Mouse (Mus musculus): ENCODE measurements at regions not wholly inside any gene's neighbourhood (a gene's known extent, or its start where the extent isn't known, plus 50 kb on each side); places are given as distances from the start of the nearest gene placed in this dataset.
A peak's percentile ranks its signal among the peaks of the same experiment; 100 is the strongest.

GRCm38 (mm10) chr3:117520461-117520860 is 54.2 kb upstream of the Plppr5 start:
- no peak for DNase-seq (ENCODE audit: low spot score in 2 of 2)
- intact Hi-C loops (cut with DNase I): no loop called here

GRCm38 (mm10) chr3:117508090-117508489 is 66.5 kb upstream of the Plppr5 start:
- no peak for DNase-seq (ENCODE audit: low spot score in 2 of 2)
- intact Hi-C loops (cut with DNase I): no loop called here

GRCm38 (mm10) chr3:117506151-117506723 is 68.4 kb upstream of the Plppr5 start:
- no peak for DNase-seq (ENCODE audit: low spot score in 2 of 2)
- intact Hi-C loops (cut with DNase I): no loop called here

- intact Hi-C loops (cut with DNase I): no loop called here
- DNase-seq (ENCODE audit: low spot score in 2 of 2): no peak
Observed at GRCm38 (mm10) chr3:117501107-117501506, 73.5 kb upstream of the Plppr5 start.

GRCm38 (mm10) chr3:117498138-117498897 is 76.3 kb upstream of the Plppr5 start:
- intact Hi-C loops (cut with DNase I): no loop called here
- DNase-seq (ENCODE audit: low spot score in 2 of 2): no peak

- DNase-seq (ENCODE audit: low spot score in 2 of 2): peak in 1 of 2 experiments; percentile 32
- intact Hi-C loops (cut with DNase I): no loop called here
Observed at GRCm38 (mm10) chr3:117494118-117494517, 80.5 kb upstream of the Plppr5 start.

GRCm38 (mm10) chr3:117487281-117488027 is 87.2 kb upstream of the Plppr5 start:
- intact Hi-C loops (cut with DNase I): no loop called here
- no peak for DNase-seq (ENCODE audit: low spot score in 2 of 2)

- DNase-seq (ENCODE audit: low spot score in 2 of 2): no peak
- intact Hi-C loops (cut with DNase I): no loop called here
Observed at GRCm38 (mm10) chr3:117486351-117486750, 88.3 kb upstream of the Plppr5 start.

GRCm38 (mm10) chr3:117480131-117480530 is 94.5 kb upstream of the Plppr5 start:
- intact Hi-C loops (cut with DNase I): no loop called here

GRCm38 (mm10) chr3:117459507-117459906 is 98.8 kb upstream of the Plppr4 start:
- no peak for DNase-seq (ENCODE audit: low spot score in 2 of 2)
- intact Hi-C loops (cut with DNase I): no loop called here

More at GRCm38 (mm10) chr3:117480131-117480530, 94.5 kb upstream of the Plppr5 start:
- DNase-seq (ENCODE audit: low spot score in 2 of 2): no peak

GRCm38 (mm10) chr3:117450559-117450958 is 89.9 kb upstream of the Plppr4 start:
- intact Hi-C loops (cut with DNase I): no loop called here
- DNase-seq (ENCODE audit: low spot score in 2 of 2): no peak

- no peak for DNase-seq (ENCODE audit: low spot score in 2 of 2)
- intact Hi-C loops (cut with DNase I): no loop called here
Observed at GRCm38 (mm10) chr3:117441887-117442286, 81.2 kb upstream of the Plppr4 start.

GRCm38 (mm10) chr3:117440294-117440693 is 79.6 kb upstream of the Plppr4 start:
- no peak for DNase-seq (ENCODE audit: low spot score in 2 of 2)
- intact Hi-C loops (cut with DNase I): no loop called here

GRCm38 (mm10) chr3:117438473-117439114 is 77.9 kb upstream of the Plppr4 start:
- peak; percentile 45 to 75 for DNase-seq (ENCODE audit: low spot score in 2 of 2)
- intact Hi-C loops (cut with DNase I): loop anchor here (1.0 to 5.0 kb wide), 3 partner anchors 286 to 534 kb away; no protein-coding TSS in a partner anchor

GRCm38 (mm10) chr3:117424526-117424925 is 63.9 kb upstream of the Plppr4 start:
- intact Hi-C loops (cut with DNase I): no loop called here
- DNase-seq (ENCODE audit: low spot score in 2 of 2): no peak

- DNase-seq (ENCODE audit: low spot score in 2 of 2): no peak
- intact Hi-C loops (cut with DNase I): no loop called here
Observed at GRCm38 (mm10) chr3:117412896-117413747, 52.4 kb upstream of the Plppr4 start.

Measured in left cerebral cortex, postnatal 36 days (tissue).